Mouse (Mus musculus) lung, postnatal 0 days (tissue): ENCODE measurements at regions not wholly inside any gene's neighbourhood (a gene's known extent, or its start where the extent isn't known, plus 50 kb on each side); places are given as distances from the start of the nearest gene placed in this dataset.

ENCODE experiments used
- CTCF ChIP-seq: IDR thresholded peaks from 2 replicates; pipeline ENCODE4 v1.5.1; 2016; ENCODE audit warnings: antibody characterized with exemption, mild to moderate bottlenecking
- EP300 ChIP-seq: IDR thresholded peaks from 2 replicates; pipeline ENCODE4 v1.6.1; 2016; ENCODE audit warnings: antibody characterized with exemption, mild to moderate bottlenecking, control low read depth

- no peak for TF ChIP-seq CTCF
- TF ChIP-seq EP300: no peak
Observed at GRCm38 (mm10) chr2:159361371-159361770, 566.8 kb downstream of the Dhx35 start.
